Mouse (Mus musculus) forebrain, postnatal 0 days (tissue): ENCODE results near the gene Cfap206. TPM values are rescaled to one million over a fixed set of nuclear protein-coding genes. Genes with fewer than 3 reads are reported as not detected.

ENCODE experiments used
- ATAC-seq: fragments of 200-750 bp; cut with Nextera tagmentation; 2 replicates; pipeline ENCODE4 v1.8.0; 2017; ENCODE audit warnings: mild to moderate bottlenecking, moderate library complexity
- DNase-seq: peaks from one replicate; pipeline ENCODE4 v3.0.0-alpha.2; 2015
- H3K27ac ChIP-seq: fragments of 300-500 bp; sonication (generic); 2 replicates; pipeline ENCODE4 v1.5.1; 2014; ENCODE audit warnings: low read depth, mild to moderate bottlenecking, antibody characterized with exemption, low read length, moderate library complexity, mixed read lengths
- H3K27me3 ChIP-seq: fragments of 300-500 bp; sonication (generic); 2 replicates; pipeline ENCODE4 v1.6.1; 2014; ENCODE audit warnings: mild to moderate bottlenecking, low read length, mixed read lengths; ENCODE audit not compliant: insufficient read depth
- H3K36me3 ChIP-seq: fragments of 300-500 bp; sonication (generic); 2 replicates; pipeline ENCODE4 v1.6.1; 2014; ENCODE audit warnings: mild to moderate bottlenecking, moderate library complexity; ENCODE audit not compliant: insufficient read depth
- H3K4me1 ChIP-seq: fragments of 300-500 bp; sonication (generic); 2 replicates; pipeline ENCODE4 v1.6.1; 2014; ENCODE audit warnings: antibody characterized with exemption; ENCODE audit not compliant: insufficient read depth
- H3K4me2 ChIP-seq: fragments of 300-500 bp; sonication (generic); 2 replicates; pipeline ENCODE4 v1.6.1; 2014; ENCODE audit warnings: low read depth, mild to moderate bottlenecking, moderate library complexity
- H3K4me3 ChIP-seq: fragments of 300-500 bp; sonication (generic); 2 replicates; pipeline ENCODE4 v1.5.1; 2014; ENCODE audit warnings: low read depth, low read length, mixed read lengths
- H3K9ac ChIP-seq: fragments of 300-500 bp; sonication (generic); 2 replicates; pipeline ENCODE4 v1.6.1; 2014; ENCODE audit warnings: mild to moderate bottlenecking
- H3K9me3 ChIP-seq: fragments of 300-500 bp; sonication (generic); 2 replicates; pipeline ENCODE4 v1.6.1; 2016; ENCODE audit warnings: low read length
- CTCF ChIP-seq: sonication (generic); IDR thresholded peaks from 2 replicates; pipeline ENCODE4 v1.5.1; 2016; ENCODE audit warnings: antibody characterized with exemption, control low read depth, low read depth
- WGBS: fragments of 180-500 bp; shearing (Covaris S2); extraction: QIAGEN DNeasy Blood & Tissue Kit; methylation state at CpG from one replicate; pipeline ENCODE4 v1.1.7; 2014; 5-methylcytosine and 5-hydroxymethylcytosine counted together
- polyA plus RNA-seq: library from polyadenylated mRNA; unstranded; fragments of >200 nt; fragmentation: Nextera tagmentation; extraction: Ambion mirVana; gene quantifications from 2 replicates; pipeline ENCODE4 v1.2.1, GENCODE M21; 2015
- total RNA-seq: library from RNA; depleted of rRNA; stranded (reverse); fragments of >200 nt; gene quantifications from 2 replicates; pipeline ENCODE4 v1.2.3, GENCODE M21; 2014

Cfap206 gene
- total and polyA plus RNA-seq, 2 experiments from 2014 or later, result 5.7 to 6.3 TPM

DNA sequence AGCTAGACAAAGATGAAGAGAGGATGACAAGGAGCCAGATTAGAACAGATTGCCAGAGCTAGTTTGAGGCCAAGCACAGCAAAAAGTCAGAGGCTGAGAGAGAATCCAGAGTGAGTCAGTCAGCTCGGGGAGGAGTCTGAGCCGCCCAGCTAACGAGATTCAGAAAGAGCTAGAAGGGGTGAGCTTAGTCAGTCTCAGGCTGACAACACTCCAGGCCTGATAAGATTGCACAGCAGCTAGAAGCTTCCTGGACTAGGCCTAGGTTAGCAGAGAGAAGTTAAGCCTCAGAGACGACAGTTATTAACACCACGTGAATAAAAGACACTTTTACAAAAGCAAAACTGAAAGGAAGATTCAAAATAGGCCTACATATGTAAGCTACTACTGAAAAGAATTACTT, 62.1 kb downstream of the Cfap206 start:
- Histone ChIP-seq H3K9ac (no peak overlapping the region), H3K36me3 (peaks cover 39% of the 10 kb centered on the region), H3K4me1 (no peaks in the 10 kb centered on the region), H3K27me3 (no peaks in the 10 kb centered on the region), H3K4me3 (no peak overlapping the region), H3K27ac (no peak overlapping the region), H3K4me2 (no peak overlapping the region), H3K9me3 (no peaks in the 10 kb centered on the region)
- WGBS, result 93% methylated on average over 5 of the region's 5 CpGs
- no peak for ATAC-seq
- TF ChIP-seq CTCF, result no peak
- DNase-seq, result no peak

GRCm38 (mm10) chr4:34661927-34662326, 68.1 kb downstream of the Cfap206 start:
- ATAC-seq (no peak), DNase-seq (no peak)
- Histone ChIP-seq H3K9ac (no peak overlapping the region), H3K4me1 (no peaks in the 10 kb centered on the region), H3K9me3 (no peaks in the 10 kb centered on the region), H3K4me2 (no peak overlapping the region), H3K27ac (no peak overlapping the region), H3K36me3 (peaks cover 68% of the 10 kb centered on the region), H3K4me3 (no peak overlapping the region), H3K27me3 (no peaks in the 10 kb centered on the region)
- WGBS, result 96% methylated on average over 6 of the region's 6 CpGs
- TF ChIP-seq CTCF, result no peak

DNA sequence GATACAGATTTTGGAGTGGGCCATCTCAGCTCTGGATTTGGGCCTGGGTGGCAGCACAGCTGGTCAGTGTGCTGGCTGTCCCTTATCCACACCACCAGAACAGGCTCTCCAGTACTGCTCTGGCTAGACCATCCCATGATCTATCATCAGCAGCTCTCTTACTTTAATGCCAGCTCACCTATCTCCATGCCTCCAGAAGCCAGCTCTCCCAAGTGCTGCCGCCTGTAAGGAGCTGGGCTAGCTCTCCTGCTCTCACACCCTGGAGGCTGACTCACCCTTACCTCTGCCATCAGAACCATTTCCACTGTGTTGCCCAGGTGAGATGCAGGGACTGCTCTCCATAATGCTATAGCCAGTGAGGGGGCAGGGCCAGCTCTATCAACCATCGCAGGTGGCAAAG, 68.5 kb downstream of the Cfap206 start:
- DNase-seq (no peak), ATAC-seq (no peak)
- Histone ChIP-seq H3K9me3 (no peaks in the 10 kb centered on the region), H3K27me3 (no peaks in the 10 kb centered on the region), H3K4me2 (no peak overlapping the region), H3K9ac (no peak overlapping the region), H3K4me3 (no peak overlapping the region), H3K36me3 (peaks cover 69% of the 10 kb centered on the region), H3K4me1 (no peaks in the 10 kb centered on the region), H3K27ac (no peak overlapping the region)
- whole genome bisulfite sequencing, result 94% methylated on average over 2 of the region's 2 CpGs
- TF ChIP-seq CTCF, result no peak

DNA sequence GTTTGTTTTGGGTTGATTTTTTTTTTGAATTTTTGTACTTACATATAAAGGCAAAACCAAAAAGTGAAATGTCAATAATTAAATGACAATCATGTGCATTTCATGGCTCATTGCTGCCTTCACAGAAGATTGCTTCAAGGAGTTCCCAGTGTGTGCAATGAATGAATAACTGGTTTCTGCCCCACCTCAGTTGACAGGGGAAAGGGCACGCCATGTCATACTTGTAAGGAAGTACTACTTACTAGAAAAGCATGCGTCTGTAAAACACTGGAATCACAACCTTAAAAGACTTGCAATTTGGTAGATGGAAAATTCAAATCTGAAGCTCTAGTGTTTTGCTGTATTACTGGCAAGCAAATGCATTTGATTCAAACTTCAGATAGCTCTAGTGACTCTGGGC, 71.0 kb downstream of the Cfap206 start:
- Histone ChIP-seq H3K27me3 (no peaks in the 10 kb centered on the region), H3K9me3 (no peaks in the 10 kb centered on the region), H3K4me3 (no peak overlapping the region), H3K4me2 (no peak overlapping the region), H3K36me3 (peaks cover 74% of the 10 kb centered on the region), H3K27ac (no peak overlapping the region), H3K4me1 (no peaks in the 10 kb centered on the region), H3K9ac (no peak overlapping the region)
- no peak for TF ChIP-seq CTCF
- ATAC-seq (no peak), DNase-seq (no peak)
- 93% methylated on average over 2 of the region's 2 CpGs for WGBS

DNA sequence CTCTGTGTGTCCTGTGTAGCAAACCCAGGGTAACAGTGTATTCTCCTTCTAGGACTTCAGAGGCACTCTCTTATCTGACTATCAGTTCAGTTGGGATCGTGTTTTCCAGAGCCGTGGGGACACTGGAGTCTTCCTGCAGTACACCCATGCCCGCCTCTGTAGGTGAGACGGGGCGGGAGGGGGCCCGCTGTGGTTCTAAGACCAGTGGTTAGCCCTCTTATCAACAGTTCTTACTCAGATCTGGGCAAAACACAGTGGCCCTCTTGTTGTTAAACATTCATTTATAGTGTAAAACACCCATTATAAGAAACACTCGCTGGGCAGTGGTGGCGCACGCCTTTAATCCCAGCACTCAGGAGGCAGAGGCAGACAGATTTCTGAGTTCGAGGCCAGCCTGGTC, 73.9 kb downstream of the Cfap206 start:
- TF ChIP-seq CTCF, result no peak
- H3K4me2 ChIP-seq, result no peak overlapping the region
- H3K27me3 ChIP-seq, result no peaks in the 10 kb centered on the region
- DNase-seq, result no peak
- peaks cover 75% of the 10 kb centered on the region for H3K36me3 ChIP-seq
- ATAC-seq, result no peak
- WGBS, result 95% methylated on average over 10 of the region's 10 CpGs
- no peak overlapping the region for H3K4me3 ChIP-seq
- H3K27ac ChIP-seq, result no peak overlapping the region
- H3K9ac ChIP-seq, result no peak overlapping the region
- H3K9me3 ChIP-seq, result no peaks in the 10 kb centered on the region
- no peaks in the 10 kb centered on the region for H3K4me1 ChIP-seq

- DNase-seq (no peak), ATAC-seq (no peak)
- Histone ChIP-seq H3K27me3 (no peaks in the 10 kb centered on the region), H3K4me3 (no peak overlapping the region), H3K27ac (no peak overlapping the region), H3K9ac (no peak overlapping the region), H3K36me3 (peaks cover 51% of the 10 kb centered on the region), H3K9me3 (no peaks in the 10 kb centered on the region), H3K4me1 (no peaks in the 10 kb centered on the region), H3K4me2 (no peak overlapping the region)
- no peak for TF ChIP-seq CTCF
- 95% methylated on average over 7 of the region's 7 CpGs for WGBS
Observed at GRCm38 (mm10) chr4:34653179-34653578, 76.8 kb downstream of the Cfap206 start.

DNA sequence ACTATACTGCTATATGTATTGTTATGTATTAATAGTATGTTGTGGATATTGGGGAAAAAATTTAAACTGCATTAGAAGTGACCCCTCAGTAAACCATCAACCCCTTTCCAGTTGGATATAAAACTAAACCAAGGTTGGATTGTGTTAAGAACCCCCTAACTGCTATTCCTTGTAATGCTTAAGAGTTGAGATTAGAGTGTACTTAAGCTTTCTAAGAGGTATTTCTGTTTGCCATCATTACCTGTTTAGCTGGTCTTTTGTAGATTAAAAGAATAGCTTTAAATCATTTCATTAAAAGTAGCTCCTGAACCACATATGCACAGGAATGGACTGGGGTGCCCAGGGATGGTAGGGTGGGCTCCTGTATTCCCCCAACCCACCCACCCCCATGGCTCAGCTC, 85.2 kb downstream of the Cfap206 start:
- no peak overlapping the region for H3K4me3 ChIP-seq
- peaks cover 41% of the 10 kb centered on the region for H3K36me3 ChIP-seq
- no peak overlapping the region for H3K9ac ChIP-seq
- H3K9me3 ChIP-seq, result no peaks in the 10 kb centered on the region
- H3K27ac ChIP-seq, result no peak overlapping the region
- no peak for TF ChIP-seq CTCF
- no peak overlapping the region for H3K4me2 ChIP-seq
- H3K27me3 ChIP-seq, result no peaks in the 10 kb centered on the region
- no peak for DNase-seq
- ATAC-seq, result no peak
- no peaks in the 10 kb centered on the region for H3K4me1 ChIP-seq

DNA sequence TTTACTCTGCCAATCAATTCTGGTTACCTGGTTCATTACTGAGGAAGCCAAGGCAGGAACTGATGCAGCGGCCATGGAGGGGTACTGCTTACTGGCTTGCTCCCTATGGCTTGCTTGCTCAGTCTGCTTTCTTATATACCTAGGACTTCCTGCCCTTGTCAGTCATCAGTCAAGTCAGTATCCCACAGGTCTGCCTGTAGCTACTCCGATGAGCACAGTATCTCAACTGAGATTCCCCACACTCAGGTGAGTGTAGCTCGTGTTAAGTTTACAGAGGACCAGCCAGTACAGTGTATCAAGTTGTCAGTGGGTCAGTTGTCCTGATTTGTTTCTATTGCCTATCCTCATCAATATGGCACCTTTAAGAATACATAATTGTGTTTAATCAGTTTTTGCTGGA, 89.3 kb downstream of the Cfap206 start:
- H3K4me1 ChIP-seq, result no peaks in the 10 kb centered on the region
- no peak overlapping the region for H3K4me3 ChIP-seq
- no peak for DNase-seq
- no peaks in the 10 kb centered on the region for H3K9me3 ChIP-seq
- H3K36me3 ChIP-seq, result peaks cover 26% of the 10 kb centered on the region
- no peak overlapping the region for H3K27ac ChIP-seq
- no peaks in the 10 kb centered on the region for H3K27me3 ChIP-seq
- H3K4me2 ChIP-seq, result no peak overlapping the region
- H3K9ac ChIP-seq, result no peak overlapping the region
- no peak for TF ChIP-seq CTCF
- ATAC-seq, result no peak
- 98% methylated on average over 3 of the region's 3 CpGs for WGBS
